Mouse (Mus musculus) midbrain, postnatal 0 days (tissue): Measurements from ENCODE around the gene Aplp2. TPM values are rescaled to one million over a fixed set of nuclear protein-coding genes. Genes with fewer than 3 reads are reported as not detected.

ENCODE experiments used
- ATAC-seq: fragments of 200-750 bp; cut with Nextera tagmentation; 2 replicates; pipeline ENCODE4 v1.8.0; 2017; ENCODE audit warnings: moderate number of reproducible peaks, mild to moderate bottlenecking, moderate TSS enrichment, moderate library complexity; ENCODE audit not compliant: low FRiP score
- DNase-seq: peaks from one replicate; pipeline ENCODE4 v3.0.0-alpha.2; 2015; ENCODE audit warnings: low spot score
- H3K27ac ChIP-seq: fragments of 300-500 bp; sonication (generic); 2 replicates; pipeline ENCODE4 v1.5.1; 2014; ENCODE audit warnings: low read depth, mild to moderate bottlenecking, low read length, mixed read lengths
- H3K27me3 ChIP-seq: fragments of 300-500 bp; sonication (generic); 2 replicates; pipeline ENCODE4 v1.6.1; 2014; ENCODE audit warnings: low read length, control low read depth, mixed read lengths; ENCODE audit not compliant: insufficient read depth
- H3K36me3 ChIP-seq: fragments of 300-500 bp; sonication (generic); 2 replicates; pipeline ENCODE4 v1.6.1; 2014; ENCODE audit warnings: low read length, control low read depth, mixed read lengths; ENCODE audit not compliant: insufficient read depth
- H3K4me1 ChIP-seq: fragments of 300-500 bp; sonication (generic); 2 replicates; pipeline ENCODE4 v1.6.1; 2014; ENCODE audit warnings: mild to moderate bottlenecking, control low read depth, antibody characterized with exemption, low read length, mixed read lengths; ENCODE audit not compliant: insufficient read depth
- H3K4me2 ChIP-seq: fragments of 300-500 bp; sonication (generic); 2 replicates; pipeline ENCODE4 v1.6.1; 2014; ENCODE audit warnings: low read depth, mild to moderate bottlenecking, low read length, mixed read lengths; ENCODE audit not compliant: poor library complexity, severe bottlenecking
- H3K4me3 ChIP-seq: fragments of 300-500 bp; sonication (generic); 2 replicates; pipeline ENCODE4 v1.5.1; 2014; ENCODE audit warnings: low read depth, mild to moderate bottlenecking, low read length, moderate library complexity
- H3K9ac ChIP-seq: fragments of 300-500 bp; sonication (generic); replicated peaks from 2 replicates; pipeline ENCODE4 v1.6.1; 2014; ENCODE audit warnings: mild to moderate bottlenecking, low read length, moderate library complexity, mixed read lengths; ENCODE audit not compliant: poor library complexity, severe bottlenecking
- H3K9me3 ChIP-seq: fragments of 300-500 bp; sonication (generic); 2 replicates; pipeline ENCODE4 v1.6.1; 2016; ENCODE audit warnings: low read length, control low read depth
- CTCF ChIP-seq: IDR thresholded peaks from 2 replicates; pipeline ENCODE4 v1.5.1; 2016; ENCODE audit warnings: antibody characterized with exemption, mild to moderate bottlenecking
- WGBS: fragments of 180-500 bp; shearing (Covaris S2); extraction: QIAGEN DNeasy Blood & Tissue Kit; methylation state at CpG from one replicate; pipeline ENCODE4 v1.1.7; 2014; 5-methylcytosine and 5-hydroxymethylcytosine counted together
- polyA plus RNA-seq: library from polyadenylated mRNA; unstranded; fragments of >200 nt; fragmentation: Nextera tagmentation; extraction: Ambion mirVana; gene quantifications from 2 replicates; pipeline ENCODE4 v1.2.1, GENCODE M21; 2015
- total RNA-seq: library from RNA; depleted of rRNA; stranded (reverse); fragments of >200 nt; gene quantifications from 2 replicates; pipeline ENCODE4 v1.2.3, GENCODE M21; 2014

Gene Aplp2
- total and polyA plus RNA-seq, 2 experiments from 2014 or later: 379 to 406 TPM

GRCm38 (mm10) chr9:31156594-31156993 is 55.0 kb downstream of the Aplp2 start:
- H3K9me3 ChIP-seq: no peaks in the 10 kb centered on the region
- ATAC-seq (no peak), DNase-seq (no peak)
- H3K27me3 ChIP-seq: no peaks in the 10 kb centered on the region
- H3K9ac ChIP-seq: no peak overlapping the region
- 90% methylated on average over 8 of the region's 8 CpGs for WGBS
- no peak overlapping the region for H3K27ac ChIP-seq
- H3K4me1 ChIP-seq: no peaks in the 10 kb centered on the region
- peaks cover 66% of the 10 kb centered on the region for H3K36me3 ChIP-seq
- H3K4me2 ChIP-seq: no peak overlapping the region
- no peak overlapping the region for H3K4me3 ChIP-seq
- TF ChIP-seq CTCF: no peak

- Histone ChIP-seq H3K27me3 (no peaks in the 10 kb centered on the region), H3K36me3 (peaks cover 49% of the 10 kb centered on the region), H3K9me3 (no peaks in the 10 kb centered on the region), H3K4me3 (no peak overlapping the region), H3K4me2 (no peak overlapping the region), H3K4me1 (no peaks in the 10 kb centered on the region), H3K9ac (no peak overlapping the region), H3K27ac (no peak overlapping the region)
- TF ChIP-seq CTCF: peak; percentile 80
- DNase-seq: peak; percentile 62
- no peak for ATAC-seq
- 81% methylated on average over 2 of the region's 2 CpGs for WGBS
Observed at GRCm38 (mm10) chr9:31151050-31151449, 60.6 kb downstream of the Aplp2 start.

GRCm38 (mm10) chr9:31148135-31148534 is 63.5 kb downstream of the Aplp2 start:
- no peak overlapping the region for H3K4me2 ChIP-seq
- ATAC-seq (no peak), DNase-seq (no peak)
- no peaks in the 10 kb centered on the region for H3K4me1 ChIP-seq
- no peak overlapping the region for H3K27ac ChIP-seq
- H3K9ac ChIP-seq: no peak overlapping the region
- WGBS: 86% methylated on average over 7 of the region's 7 CpGs
- no peak for TF ChIP-seq CTCF
- no peaks in the 10 kb centered on the region for H3K9me3 ChIP-seq
- H3K4me3 ChIP-seq: no peak overlapping the region
- H3K36me3 ChIP-seq: peaks cover 40% of the 10 kb centered on the region
- no peaks in the 10 kb centered on the region for H3K27me3 ChIP-seq

- Histone ChIP-seq H3K36me3 (peaks cover 24% of the 10 kb centered on the region), H3K9me3 (no peaks in the 10 kb centered on the region), H3K4me2 (no peak overlapping the region), H3K9ac (no peak overlapping the region), H3K27ac (no peak overlapping the region), H3K27me3 (no peaks in the 10 kb centered on the region), H3K4me1 (no peaks in the 10 kb centered on the region), H3K4me3 (no peak overlapping the region)
- DNase-seq: no peak
- ATAC-seq: no peak
- no peak for TF ChIP-seq CTCF
- 86% methylated on average over 7 of the region's 7 CpGs for WGBS
Observed at GRCm38 (mm10) chr9:31145272-31145925, 66.2 kb downstream of the Aplp2 start.

- TF ChIP-seq CTCF: no peak
- Histone ChIP-seq H3K4me3 (no peak overlapping the region), H3K9me3 (no peaks in the 10 kb centered on the region), H3K9ac (no peak overlapping the region), H3K36me3 (peaks cover 6% of the 10 kb centered on the region; the same call in 1 of the 2 replicates), H3K27ac (no peak overlapping the region), H3K27me3 (no peaks in the 10 kb centered on the region), H3K4me2 (no peak overlapping the region), H3K4me1 (no peaks in the 10 kb centered on the region)
- WGBS: 88% methylated on average over 1 of the region's 1 CpGs
- DNase-seq: no peak
- ATAC-seq: no peak
Observed at GRCm38 (mm10) chr9:31142924-31143323, 68.7 kb downstream of the Aplp2 start.

GRCm38 (mm10) chr9:31133131-31133530 is 78.5 kb downstream of the Aplp2 start:
- 94% methylated on average over 5 of the region's 5 CpGs for WGBS
- H3K9ac ChIP-seq: no peak overlapping the region
- H3K4me1 ChIP-seq: 0 out of 2 replicates have a peak, but pooled peaks cover 2% of the 10 kb centered on the region
- no peaks in the 10 kb centered on the region for H3K36me3 ChIP-seq
- no peak overlapping the region for H3K27ac ChIP-seq
- TF ChIP-seq CTCF: no peak
- DNase-seq (no peak), ATAC-seq (no peak)
- H3K27me3 ChIP-seq: peaks cover 21% of the 10 kb centered on the region
- no peak overlapping the region for H3K4me2 ChIP-seq
- no peak overlapping the region for H3K4me3 ChIP-seq
- H3K9me3 ChIP-seq: no peaks in the 10 kb centered on the region
